Mouse (Mus musculus) liver, embryonic 12.5 days (tissue): Measurements from ENCODE around the gene Kdm6b. TPM values are rescaled to one million over a fixed set of nuclear protein-coding genes. Genes with fewer than 3 reads are reported as not detected.
A peak's percentile ranks its signal among the peaks of the same experiment; 100 is the strongest.

Experiments
- ATAC-seq: fragments of 200-750 bp; cut with Nextera tagmentation; 2 replicates; pipeline ENCODE4 v1.8.0; 2017; ENCODE audit warnings: moderate number of reproducible peaks, mild to moderate bottlenecking, moderate library complexity
- H3K27ac ChIP-seq: fragments of 300-500 bp; sonication (generic); 2 replicates; pipeline ENCODE4 v1.5.1; 2016; ENCODE audit warnings: mild to moderate bottlenecking
- H3K27me3 ChIP-seq: fragments of 300-500 bp; sonication (generic); replicated peaks from 2 replicates; pipeline ENCODE4 v1.6.1; 2016; ENCODE audit warnings: mild to moderate bottlenecking, moderate library complexity
- H3K36me3 ChIP-seq: fragments of 300-500 bp; sonication (generic); 2 replicates; pipeline ENCODE4 v1.6.1; 2016; ENCODE audit warnings: mild to moderate bottlenecking, moderate library complexity
- H3K4me1 ChIP-seq: fragments of 300-500 bp; sonication (generic); 2 replicates; pipeline ENCODE4 v1.6.1; 2016
- H3K4me2 ChIP-seq: fragments of 300-500 bp; sonication (generic); 2 replicates; pipeline ENCODE4 v1.6.1; 2016; ENCODE audit warnings: mild to moderate bottlenecking, moderate library complexity
- H3K4me3 ChIP-seq: fragments of 300-500 bp; sonication (generic); 2 replicates; pipeline ENCODE4 v1.5.1; 2016; ENCODE audit warnings: mild to moderate bottlenecking, moderate library complexity
- H3K9ac ChIP-seq: fragments of 300-500 bp; sonication (generic); 2 replicates; pipeline ENCODE4 v1.6.1; 2016; ENCODE audit warnings: mild to moderate bottlenecking, moderate library complexity
- H3K9me3 ChIP-seq: fragments of 300-500 bp; sonication (generic); replicated peaks from 2 replicates; pipeline ENCODE4 v1.6.1; 2016; ENCODE audit warnings: mild to moderate bottlenecking, moderate library complexity
- WGBS: fragments of 180-500 bp; shearing (Covaris S2); methylation state at CpG from one replicate; pipeline ENCODE4 v1.1.7; 2016; ENCODE audit not compliant: insufficient replicate concordance; 5-methylcytosine and 5-hydroxymethylcytosine counted together
- polyA plus RNA-seq: library from polyadenylated mRNA; unstranded; fragments of >200 nt; fragmentation: Nextera tagmentation; extraction: Ambion mirVana; gene quantifications from 2 replicates; pipeline ENCODE4 v1.2.1, GENCODE M21; 2016

Kdm6b gene
- polyA plus RNA-seq, 1 experiment from 2014 or later, result 7.1 TPM

GRCm38 (mm10) chr11:69390400-69391034, 23.0 kb downstream of the Kdm6b start:
- Histone ChIP-seq H3K4me2 (no peak overlapping the region), H3K27me3 (no peaks in the 10 kb centered on the region), H3K9ac (no peak overlapping the region), H3K4me1 (peaks cover 13% of the 10 kb centered on the region), H3K27ac (no peak overlapping the region), H3K4me3 (no peak overlapping the region), H3K9me3 (no peaks in the 10 kb centered on the region), H3K36me3 (peaks cover 9% of the 10 kb centered on the region)
- no peak for ATAC-seq
- 40% methylated on average over 10 of the region's 10 CpGs for WGBS

- Histone ChIP-seq H3K27ac (no peak overlapping the region), H3K4me3 (no peak overlapping the region), H3K36me3 (peaks cover 9% of the 10 kb centered on the region), H3K27me3 (no peaks in the 10 kb centered on the region), H3K4me1 (peaks cover 13% of the 10 kb centered on the region), H3K4me2 (no peak overlapping the region), H3K9ac (no peak overlapping the region), H3K9me3 (no peaks in the 10 kb centered on the region)
- ATAC-seq, result no peak
- 64% methylated on average over 14 of the region's 14 CpGs for WGBS
Measured at GRCm38 (mm10) chr11:69389531-69390399, 23.7 kb downstream of the Kdm6b start.

GRCm38 (mm10) chr11:69388680-69389079, 24.8 kb downstream of the Kdm6b start:
- Histone ChIP-seq H3K36me3 (peaks cover 9% of the 10 kb centered on the region), H3K4me3 (no peak overlapping the region), H3K9ac (no peak overlapping the region), H3K4me2 (no peak overlapping the region), H3K27me3 (no peaks in the 10 kb centered on the region), H3K9me3 (no peaks in the 10 kb centered on the region), H3K4me1 (peaks cover 7% of the 10 kb centered on the region), H3K27ac (no peak overlapping the region)
- WGBS, result 91% methylated on average over 4 of the region's 4 CpGs
- ATAC-seq, result no peak

- no peak overlapping the region for H3K27ac ChIP-seq
- 67% methylated on average over 7 of the region's 7 CpGs for WGBS
- H3K36me3 ChIP-seq, result no peaks in the 10 kb centered on the region
Measured at GRCm38 (mm10) chr11:69386758-69387157, 26.7 kb downstream of the Kdm6b start.

GRCm38 (mm10) chr11:69384979-69385378, 28.5 kb downstream of the Kdm6b start:
- H3K36me3 ChIP-seq, result no peaks in the 10 kb centered on the region
- no peak overlapping the region for H3K4me3 ChIP-seq
- no peaks in the 10 kb centered on the region for H3K27me3 ChIP-seq
- H3K4me1 ChIP-seq, result peaks cover 5% of the 10 kb centered on the region
- H3K27ac ChIP-seq, result no peak overlapping the region
- no peak overlapping the region for H3K4me2 ChIP-seq
- H3K9ac ChIP-seq, result no peak overlapping the region
- no peak for ATAC-seq
- 67% methylated on average over 6 of the region's 6 CpGs for WGBS
- H3K9me3 ChIP-seq, result no peaks in the 10 kb centered on the region

More at GRCm38 (mm10) chr11:69386758-69387157, 26.7 kb downstream of the Kdm6b start:
- no peak overlapping the region for H3K4me2 ChIP-seq
- ATAC-seq, result no peak
- peaks cover 7% of the 10 kb centered on the region for H3K4me1 ChIP-seq
- H3K27me3 ChIP-seq, result no peaks in the 10 kb centered on the region
- H3K4me3 ChIP-seq, result no peak overlapping the region
- no peaks in the 10 kb centered on the region for H3K9me3 ChIP-seq
- H3K9ac ChIP-seq, result no peak overlapping the region

- Histone ChIP-seq H3K4me3 (no peak overlapping the region), H3K36me3 (no peaks in the 10 kb centered on the region), H3K27me3 (no peaks in the 10 kb centered on the region), H3K9me3 (no peaks in the 10 kb centered on the region), H3K4me1 (peaks cover 10% of the 10 kb centered on the region; the same call in 1 of the 2 replicates), H3K4me2 (no peak overlapping the region), H3K27ac (no peak overlapping the region), H3K9ac (no peak overlapping the region)
- WGBS, result 77% methylated on average over 10 of the region's 10 CpGs
- no peak for ATAC-seq
Measured at GRCm38 (mm10) chr11:69382478-69383105, 30.9 kb downstream of the Kdm6b start.

- H3K27ac ChIP-seq, result no peak overlapping the region
- ATAC-seq, result no peak
- H3K27me3 ChIP-seq, result no peaks in the 10 kb centered on the region
- H3K9ac ChIP-seq, result no peak overlapping the region
- no peak overlapping the region for H3K4me3 ChIP-seq
- H3K36me3 ChIP-seq, result no peaks in the 10 kb centered on the region
- peaks cover 20% of the 10 kb centered on the region for H3K4me1 ChIP-seq
- whole genome bisulfite sequencing, result 73% methylated on average over 6 of the region's 6 CpGs
- no peak overlapping the region for H3K4me2 ChIP-seq
- no peaks in the 10 kb centered on the region for H3K9me3 ChIP-seq
Measured at GRCm38 (mm10) chr11:69381356-69381755, 32.1 kb downstream of the Kdm6b start.

GRCm38 (mm10) chr11:69379600-69379999, 33.9 kb downstream of the Kdm6b start:
- H3K27ac ChIP-seq, result peak overlapping the region; percentile 32; the same call in 1 of the 2 replicates

GRCm38 (mm10) chr11:69377766-69378165, 35.7 kb downstream of the Kdm6b start:
- Histone ChIP-seq H3K4me1 (peaks cover 47% of the 10 kb centered on the region), H3K9me3 (no peaks in the 10 kb centered on the region), H3K36me3 (no peaks in the 10 kb centered on the region), H3K4me2 (no peak overlapping the region), H3K27ac (peak overlapping the region; percentile 45; the same call in 1 of the 2 replicates), H3K4me3 (no peak overlapping the region), H3K9ac (no peak overlapping the region), H3K27me3 (no peaks in the 10 kb centered on the region)
- 59% methylated on average over 3 of the region's 3 CpGs for WGBS
- no peak for ATAC-seq

More at GRCm38 (mm10) chr11:69379600-69379999, 33.9 kb downstream of the Kdm6b start:
- no peak overlapping the region for H3K4me2 ChIP-seq
- H3K36me3 ChIP-seq, result no peaks in the 10 kb centered on the region
- H3K4me1 ChIP-seq, result peaks cover 29% of the 10 kb centered on the region
- H3K4me3 ChIP-seq, result no peak overlapping the region
- WGBS, result 43% methylated on average over 3 of the region's 3 CpGs
- H3K27me3 ChIP-seq, result no peaks in the 10 kb centered on the region
- no peak for ATAC-seq
- H3K9me3 ChIP-seq, result no peaks in the 10 kb centered on the region
- H3K9ac ChIP-seq, result peak overlapping the region; percentile 10; the same call in 1 of the 2 replicates

GRCm38 (mm10) chr11:69375646-69376045, 37.8 kb downstream of the Kdm6b start:
- H3K4me1 ChIP-seq, result peaks cover 69% of the 10 kb centered on the region
- 0 out of 2 replicates have a peak, but pooled peaks cover 5% of the 10 kb centered on the region for H3K27me3 ChIP-seq
- ATAC-seq, result no peak
- H3K4me3 ChIP-seq, result no peak overlapping the region
- H3K36me3 ChIP-seq, result no peaks in the 10 kb centered on the region
- no peak overlapping the region for H3K27ac ChIP-seq
- H3K9ac ChIP-seq, result no peak overlapping the region
- H3K4me2 ChIP-seq, result no peak overlapping the region
- no peaks in the 10 kb centered on the region for H3K9me3 ChIP-seq
- 65% methylated on average over 4 of the region's 4 CpGs for WGBS

- peaks cover 83% of the 10 kb centered on the region for H3K4me1 ChIP-seq
- H3K4me2 ChIP-seq, result peak overlapping the region; percentile 66
- 58% methylated on average over 16 of the region's 16 CpGs for WGBS
- H3K36me3 ChIP-seq, result no peaks in the 10 kb centered on the region
- H3K9me3 ChIP-seq, result no peaks in the 10 kb centered on the region
- H3K27me3 ChIP-seq, result peaks cover 23% of the 10 kb centered on the region
- H3K4me3 ChIP-seq, result peak overlapping the region; percentile 43
- peak overlapping the region; percentile 88 for H3K27ac ChIP-seq
- ATAC-seq, result peak; percentile 97
- H3K9ac ChIP-seq, result peak overlapping the region; percentile 56
Measured at GRCm38 (mm10) chr11:69373223-69373965, 40.1 kb downstream of the Kdm6b start.
